Mouse (Mus musculus) heart, embryonic 12.5 days (tissue): ENCODE measurements around the gene Camkk2. TPM values are rescaled to one million over a fixed set of nuclear protein-coding genes. Genes with fewer than 3 reads are reported as not detected.

ENCODE experiments used
- ATAC-seq: fragments of 200-750 bp; cut with Nextera tagmentation; 2 replicates; pipeline ENCODE4 v1.8.0; 2017; ENCODE audit warnings: moderate TSS enrichment, moderate library complexity; ENCODE audit not compliant: insufficient number of reproducible peaks, low FRiP score
- H3K27ac ChIP-seq: fragments of 300-500 bp; sonication (generic); 2 replicates; pipeline ENCODE4 v1.5.1; 2016; ENCODE audit warnings: mild to moderate bottlenecking, moderate library complexity; ENCODE audit not compliant: poor library complexity, severe bottlenecking
- H3K27me3 ChIP-seq: fragments of 300-500 bp; sonication (generic); replicated peaks from 2 replicates; pipeline ENCODE4 v1.6.1; 2016; ENCODE audit warnings: mild to moderate bottlenecking, moderate library complexity
- H3K36me3 ChIP-seq: fragments of 300-500 bp; sonication (generic); 2 replicates; pipeline ENCODE4 v1.6.1; 2016; ENCODE audit warnings: mild to moderate bottlenecking, moderate library complexity
- H3K4me1 ChIP-seq: fragments of 300-500 bp; sonication (generic); replicated peaks from 2 replicates; pipeline ENCODE4 v1.6.1; 2016; ENCODE audit warnings: mild to moderate bottlenecking
- H3K4me2 ChIP-seq: fragments of 300-500 bp; sonication (generic); 2 replicates; pipeline ENCODE4 v1.6.1; 2016; ENCODE audit warnings: mild to moderate bottlenecking, moderate library complexity
- H3K4me3 ChIP-seq: fragments of 300-500 bp; sonication (generic); 2 replicates; pipeline ENCODE4 v1.5.1; 2016; ENCODE audit warnings: mild to moderate bottlenecking
- H3K9ac ChIP-seq: fragments of 300-500 bp; sonication (generic); 2 replicates; pipeline ENCODE4 v1.6.1; 2016; ENCODE audit warnings: mild to moderate bottlenecking, moderate library complexity
- H3K9me3 ChIP-seq: fragments of 300-500 bp; sonication (generic); replicated peaks from 2 replicates; pipeline ENCODE4 v1.6.1; 2016; ENCODE audit warnings: mild to moderate bottlenecking, moderate library complexity
- WGBS: fragments of 180-500 bp; shearing (Covaris S2); methylation state at CpG from one replicate; pipeline ENCODE4 v1.1.7; 2016; 5-methylcytosine and 5-hydroxymethylcytosine counted together
- polyA plus RNA-seq: library from polyadenylated mRNA; unstranded; fragments of >200 nt; fragmentation: Nextera tagmentation; extraction: Ambion mirVana; gene quantifications from 2 replicates; pipeline ENCODE4 v1.2.1, GENCODE M21; 2016

Gene Camkk2
- polyA plus RNA-seq, 1 experiment from 2014 or later: 19.4 TPM

- no peak for ATAC-seq
- H3K4me3 ChIP-seq: no peak overlapping the region
Observed at GRCm38 (mm10) chr5:122767283-122767682, 11.9 kb downstream of the Camkk2 start.

GRCm38 (mm10) chr5:122764032-122764464, 15.2 kb downstream of the Camkk2 start:
- H3K36me3 ChIP-seq: peaks cover 8% of the 10 kb centered on the region; the same call in 1 of the 2 replicates
- H3K27me3 ChIP-seq: no peaks in the 10 kb centered on the region
- H3K4me1 ChIP-seq: peaks cover 31% of the 10 kb centered on the region
- no peak for ATAC-seq
- peak overlapping the region; percentile 9; the same call in 1 of the 2 replicates for H3K9ac ChIP-seq
- WGBS: 42% methylated on average over 10 of the region's 10 CpGs
- no peaks in the 10 kb centered on the region for H3K9me3 ChIP-seq
- peak overlapping the region; percentile 28 for H3K4me2 ChIP-seq
- peak overlapping the region; percentile 46 for H3K27ac ChIP-seq
- H3K4me3 ChIP-seq: no peak overlapping the region

More at GRCm38 (mm10) chr5:122767283-122767682, 11.9 kb downstream of the Camkk2 start:
- H3K4me2 ChIP-seq: no peak overlapping the region
- no peak overlapping the region for H3K9ac ChIP-seq
- 87% methylated on average over 11 of the region's 11 CpGs for WGBS
- peaks cover 26% of the 10 kb centered on the region for H3K4me1 ChIP-seq
- H3K36me3 ChIP-seq: 0 out of 2 replicates have a peak, but pooled peaks cover 3% of the 10 kb centered on the region
- H3K27me3 ChIP-seq: no peaks in the 10 kb centered on the region
- H3K27ac ChIP-seq: no peak overlapping the region
- H3K9me3 ChIP-seq: no peaks in the 10 kb centered on the region

DNA sequence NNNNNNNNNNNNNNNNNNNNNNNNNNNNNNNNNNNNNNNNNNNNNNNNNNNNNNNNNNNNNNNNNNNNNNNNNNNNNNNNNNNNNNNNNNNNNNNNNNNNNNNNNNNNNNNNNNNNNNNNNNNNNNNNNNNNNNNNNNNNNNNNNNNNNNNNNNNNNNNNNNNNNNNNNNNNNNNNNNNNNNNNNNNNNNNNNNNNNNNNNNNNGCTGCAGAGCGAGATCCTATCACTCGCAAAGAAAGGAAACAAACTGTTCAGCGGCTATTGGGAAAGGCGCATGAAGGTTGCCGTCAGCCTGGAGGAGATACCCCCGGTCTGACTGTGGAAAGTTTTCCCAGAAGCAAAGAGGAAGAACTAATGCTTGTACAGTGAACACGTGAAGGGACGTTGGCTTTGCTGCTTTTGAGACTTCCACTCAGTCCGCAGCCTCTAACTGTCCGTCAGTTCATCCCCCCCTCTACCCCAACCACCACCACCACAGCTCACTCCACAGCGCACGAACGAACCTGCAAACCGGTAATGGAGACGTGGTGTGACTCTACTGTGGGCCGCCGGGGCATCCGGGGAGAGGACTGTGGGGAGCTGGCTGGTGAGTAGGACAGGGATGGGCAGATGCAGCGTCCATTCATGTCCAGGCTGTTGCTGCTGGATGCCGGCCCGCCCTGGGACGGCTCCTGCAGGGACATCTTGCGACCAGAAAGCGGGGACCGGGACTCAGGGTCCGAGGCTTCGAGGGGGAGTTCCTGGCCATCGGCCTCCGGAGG, 15.8 kb downstream of the Camkk2 start:
- Histone ChIP-seq H3K9ac (0 out of 2 replicates have a peak overlapping the region, but pooled peaks have one; percentile 14), H3K9me3 (no peaks in the 10 kb centered on the region), H3K27ac (peak overlapping the region; percentile 46), H3K27me3 (no peaks in the 10 kb centered on the region), H3K4me3 (no peak overlapping the region), H3K4me2 (peak overlapping the region; percentile 28), H3K4me1 (peaks cover 31% of the 10 kb centered on the region), H3K36me3 (peaks cover 13% of the 10 kb centered on the region; the same call in 1 of the 2 replicates)
- ATAC-seq: peak; percentile 41; the same call in 1 of the 2 replicates
- WGBS: 60% methylated on average over 29 of the region's 29 CpGs

DNA sequence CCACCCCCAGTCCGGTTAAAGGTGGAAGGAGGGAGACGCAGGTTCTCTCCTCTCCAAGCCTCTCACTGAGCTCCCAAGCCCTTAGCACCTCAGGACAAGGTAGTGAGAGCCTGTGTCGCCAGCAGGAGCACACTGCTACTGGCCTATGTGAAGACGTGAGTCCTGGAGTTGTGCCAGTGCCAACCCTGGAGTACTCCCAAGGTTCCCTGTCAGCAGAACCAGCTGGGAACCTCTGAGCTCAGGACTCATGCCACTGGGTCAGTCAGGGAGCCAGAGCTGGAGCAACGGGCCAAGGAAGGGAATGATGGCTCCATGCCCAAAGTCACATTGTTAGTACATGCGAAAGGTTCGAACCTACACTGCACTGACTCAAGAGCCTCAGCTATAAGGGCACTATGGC, 22.5 kb downstream of the Camkk2 start:
- no peak for ATAC-seq
- Histone ChIP-seq H3K4me1 (peaks cover 12% of the 10 kb centered on the region), H3K9me3 (no peaks in the 10 kb centered on the region), H3K36me3 (peaks cover 43% of the 10 kb centered on the region), H3K4me3 (no peak overlapping the region), H3K4me2 (no peak overlapping the region), H3K27ac (no peak overlapping the region), H3K27me3 (no peaks in the 10 kb centered on the region), H3K9ac (no peak overlapping the region)
- WGBS: 89% methylated on average over 7 of the region's 7 CpGs

GRCm38 (mm10) chr5:122756144-122756543, 23.1 kb downstream of the Camkk2 start:
- Histone ChIP-seq H3K27ac (no peak overlapping the region), H3K9me3 (no peaks in the 10 kb centered on the region), H3K4me1 (peaks cover 7% of the 10 kb centered on the region), H3K4me3 (no peak overlapping the region), H3K4me2 (no peak overlapping the region), H3K36me3 (peaks cover 43% of the 10 kb centered on the region), H3K27me3 (no peaks in the 10 kb centered on the region), H3K9ac (no peak overlapping the region)
- no peak for ATAC-seq
- WGBS: 81% methylated on average over 6 of the region's 6 CpGs

DNA sequence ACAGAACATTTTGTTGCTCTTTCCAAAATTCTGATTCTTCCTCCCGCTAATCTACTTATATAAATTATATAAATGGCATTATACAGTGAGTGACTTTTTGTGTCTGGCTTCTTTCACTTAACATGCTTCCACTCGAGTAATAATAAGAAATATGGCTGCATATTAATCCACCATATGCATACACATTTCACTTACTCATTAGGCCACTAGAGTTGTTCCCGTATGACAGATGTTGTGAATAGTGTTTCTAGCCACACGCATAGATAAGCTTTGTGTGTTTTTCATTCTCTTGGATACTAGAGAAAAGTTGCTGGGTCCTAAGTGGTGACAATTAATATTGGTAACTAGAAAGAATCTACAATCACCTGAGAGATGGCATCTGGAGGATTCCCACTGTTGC, 23.6 kb downstream of the Camkk2 start:
- peaks cover 2% of the 10 kb centered on the region for H3K4me1 ChIP-seq
- no peaks in the 10 kb centered on the region for H3K9me3 ChIP-seq
- H3K9ac ChIP-seq: no peak overlapping the region
- 92% methylated on average over 4 of the region's 4 CpGs for WGBS
- H3K4me3 ChIP-seq: no peak overlapping the region
- H3K4me2 ChIP-seq: no peak overlapping the region
- H3K36me3 ChIP-seq: peaks cover 43% of the 10 kb centered on the region
- H3K27ac ChIP-seq: no peak overlapping the region
- ATAC-seq: no peak
- H3K27me3 ChIP-seq: no peaks in the 10 kb centered on the region

GRCm38 (mm10) chr5:122754477-122754876, 24.7 kb downstream of the Camkk2 start:
- no peak for ATAC-seq
- peaks cover 51% of the 10 kb centered on the region for H3K36me3 ChIP-seq
- H3K27ac ChIP-seq: no peak overlapping the region
- no peaks in the 10 kb centered on the region for H3K27me3 ChIP-seq
- H3K9me3 ChIP-seq: no peaks in the 10 kb centered on the region
- H3K4me1 ChIP-seq: no peaks in the 10 kb centered on the region
- H3K9ac ChIP-seq: no peak overlapping the region
- WGBS: 82% methylated on average over 16 of the region's 16 CpGs
- no peak overlapping the region for H3K4me2 ChIP-seq
- H3K4me3 ChIP-seq: no peak overlapping the region

DNA sequence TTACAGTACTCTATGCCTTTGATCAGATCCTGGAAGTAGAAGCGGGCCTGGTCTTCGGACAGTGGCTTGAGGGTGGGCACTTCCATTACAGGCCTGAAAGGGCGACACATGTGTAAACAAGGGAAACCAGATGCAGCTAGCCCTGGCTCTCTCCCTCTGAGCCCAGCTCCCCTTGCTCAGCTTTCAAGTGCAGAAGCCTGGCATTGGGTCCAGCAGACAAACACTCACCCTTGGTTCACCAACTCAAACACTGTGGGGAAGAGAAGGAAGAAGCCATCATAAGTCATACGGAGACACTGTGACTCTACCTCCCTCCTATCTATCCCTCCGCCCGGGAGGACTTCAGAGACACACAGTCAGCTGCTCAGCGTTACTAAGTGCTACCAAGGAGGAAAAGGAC, 31.3 kb downstream of the Camkk2 start:
- H3K36me3 ChIP-seq: peaks cover 49% of the 10 kb centered on the region

DNA sequence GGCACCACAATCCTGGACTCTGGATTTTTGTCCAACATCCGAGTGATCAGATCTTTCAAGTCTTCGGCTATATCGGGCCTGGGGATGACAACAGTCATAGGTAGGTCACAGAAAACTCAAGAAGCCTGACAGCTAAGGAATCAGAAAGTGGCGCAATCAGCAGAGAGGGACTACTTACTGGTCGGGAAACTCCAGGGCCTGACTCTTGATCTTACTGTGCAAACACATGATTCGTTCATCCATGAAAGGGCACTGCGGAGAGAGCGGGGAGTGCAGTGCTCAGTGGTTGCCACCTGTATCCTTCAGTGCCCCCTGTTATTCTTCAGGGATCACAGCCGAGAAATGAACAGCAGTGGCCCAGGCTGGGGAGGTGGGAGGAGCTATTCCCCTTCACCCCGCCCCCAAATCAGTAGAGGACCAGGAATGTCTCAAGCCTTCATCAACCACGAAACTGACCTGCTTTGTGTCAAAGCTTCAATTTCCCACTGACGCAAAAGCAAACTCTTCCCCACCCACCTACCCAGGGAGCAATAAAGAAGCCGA, 35.3 kb downstream of the Camkk2 start:
- H3K9me3 ChIP-seq: no peaks in the 10 kb centered on the region
- no peaks in the 10 kb centered on the region for H3K27me3 ChIP-seq
- peaks cover 60% of the 10 kb centered on the region for H3K36me3 ChIP-seq
- no peak overlapping the region for H3K27ac ChIP-seq
- H3K4me3 ChIP-seq: no peak overlapping the region
- H3K4me2 ChIP-seq: no peak overlapping the region
- H3K4me1 ChIP-seq: no peaks in the 10 kb centered on the region
- H3K9ac ChIP-seq: no peak overlapping the region
- 74% methylated on average over 13 of the region's 13 CpGs for WGBS
- no peak for ATAC-seq

More for the DNA sequence above, 31.3 kb downstream of the Camkk2 start:
- Histone ChIP-seq H3K4me1 (no peaks in the 10 kb centered on the region), H3K9me3 (no peaks in the 10 kb centered on the region), H3K4me3 (no peak overlapping the region), H3K27ac (no peak overlapping the region), H3K4me2 (no peak overlapping the region), H3K27me3 (no peaks in the 10 kb centered on the region), H3K9ac (no peak overlapping the region)
- no peak for ATAC-seq
- 75% methylated on average over 7 of the region's 7 CpGs for WGBS

- Histone ChIP-seq H3K4me3 (no peak overlapping the region), H3K4me2 (no peak overlapping the region), H3K27ac (no peak overlapping the region), H3K36me3 (peaks cover 22% of the 10 kb centered on the region), H3K9me3 (no peaks in the 10 kb centered on the region), H3K9ac (no peak overlapping the region), H3K4me1 (peaks cover 15% of the 10 kb centered on the region), H3K27me3 (no peaks in the 10 kb centered on the region)
- 90% methylated on average over 15 of the region's 15 CpGs for WGBS
- ATAC-seq: peak; percentile 19; the same call in 1 of the 2 replicates
Observed at GRCm38 (mm10) chr5:122736761-122737160, 42.4 kb downstream of the Camkk2 start.

- Histone ChIP-seq H3K9me3 (no peaks in the 10 kb centered on the region), H3K36me3 (peaks cover 14% of the 10 kb centered on the region), H3K4me1 (peaks cover 21% of the 10 kb centered on the region), H3K9ac (no peak overlapping the region), H3K4me2 (no peak overlapping the region), H3K27ac (no peak overlapping the region), H3K27me3 (no peaks in the 10 kb centered on the region), H3K4me3 (no peak overlapping the region)
- WGBS: 87% methylated on average over 7 of the region's 7 CpGs
- ATAC-seq: no peak
Observed at GRCm38 (mm10) chr5:122735853-122736252, 43.4 kb downstream of the Camkk2 start.
